Mouse (Mus musculus) myocyte (in vitro differentiated cells): Measurements from ENCODE around the gene Actb.

Source experiments
- CEBPB ChIP-seq: IDR thresholded peaks from 2 replicates; pipeline ENCODE4 v1.6.1; 2011; ENCODE audit warnings: mild to moderate bottlenecking, moderate library complexity; ENCODE audit not compliant: poor library complexity, insufficient read depth, severe bottlenecking
- E2F4 ChIP-seq: IDR thresholded peaks from one replicate; pipeline ENCODE4 v1.6.1; 2011; ENCODE audit warnings: mild to moderate bottlenecking, control low read depth, moderate library complexity; ENCODE audit not compliant: insufficient read depth
- MAX ChIP-seq: IDR thresholded peaks from one replicate; pipeline ENCODE4 v1.6.1; 2011; ENCODE audit warnings: low read depth, mild to moderate bottlenecking, control low read depth
- MYOD1 ChIP-seq, 3 experiments: IDR thresholded peaks; one replicate each; pipeline ENCODE4 v1.6.1; 2011; ENCODE audit warnings: control low read depth in 2 of 3, low read depth in 2 of 3, mild to moderate bottlenecking in 2 of 3, moderate library complexity in 1 of 3; ENCODE audit not compliant: insufficient read length in 2 of 3, control insufficient read depth in 1 of 3
- POLR2A ChIP-seq: IDR thresholded peaks from one replicate; pipeline ENCODE4 v1.6.1; 2011; ENCODE audit warnings: low read depth, mild to moderate bottlenecking, control low read depth, moderate library complexity; ENCODE audit not compliant: insufficient read length
- POLR2AphosphoS2 ChIP-seq: IDR thresholded peaks from one replicate; pipeline ENCODE4 v1.6.1; 2011; ENCODE audit warnings: low read depth, control low read depth; ENCODE audit not compliant: insufficient read length
- REST ChIP-seq: IDR thresholded peaks from one replicate; pipeline ENCODE4 v1.6.1; 2011; ENCODE audit warnings: mild to moderate bottlenecking, control low read depth, moderate library complexity; ENCODE audit not compliant: insufficient read depth, insufficient read length
- TCF3 ChIP-seq: IDR thresholded peaks from one replicate; pipeline ENCODE4 v1.6.1; 2011; ENCODE audit warnings: low read depth, control low read depth; ENCODE audit not compliant: insufficient read length
- USF1 ChIP-seq: IDR thresholded peaks from one replicate; pipeline ENCODE4 v1.6.1; 2011; ENCODE audit warnings: low read depth, mild to moderate bottlenecking, control low read depth, moderate library complexity

- no peak for TF ChIP-seq POLR2A
- no peak for TF ChIP-seq E2F4
- TF ChIP-seq POLR2AphosphoS2, result no peak
- no peak for TF ChIP-seq MYOD1 (IDR thresholded peaks at IDR 0.05; ENCODE audit: control insufficient read depth in 1 of 3, insufficient read length in 2 of 3, low read depth in 2 of 3)
- TF ChIP-seq CEBPB, result no peak
- no peak for TF ChIP-seq USF1
- no peak for TF ChIP-seq REST
- no peak for TF ChIP-seq MAX
- no peak for TF ChIP-seq TCF3
Observed at GRCm38 (mm10) chr5:142936336-142936719, 29.8 kb upstream of the Actb start.
